Comparison of ENCODE assay signal across 21 mouse cellular contexts in the genomic region with DNA sequence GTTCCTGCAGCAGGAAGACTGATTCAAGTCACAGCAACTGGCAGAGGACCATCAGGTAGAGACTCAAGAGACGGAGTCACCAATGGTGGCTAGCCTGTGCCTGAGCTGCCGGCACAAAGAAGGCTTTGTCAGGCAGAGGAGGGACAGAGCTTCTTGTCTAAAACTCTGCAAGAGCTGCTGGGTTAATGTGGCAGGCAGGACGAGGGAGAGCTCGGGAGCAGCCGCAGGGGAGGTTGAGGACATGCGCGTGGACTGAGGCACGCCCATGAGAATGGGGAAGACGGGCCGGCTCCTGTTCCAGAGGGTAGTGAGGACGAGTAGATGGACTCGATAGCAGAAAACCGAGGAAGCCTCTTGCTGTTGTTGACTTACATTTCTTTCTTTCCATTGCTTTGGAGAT. TPM values are rescaled to one million over a fixed set of nuclear protein-coding genes. Genes with fewer than 3 reads are reported as not detected.
DNase-seq lines count a peak whose midpoint lies in the region; ATAC-seq and TF ChIP-seq lines count a peak whose summit lies in the region.
"Had no signal": no experiment of that assay in that cellular context is flagged by ENCODE, and none has a peak within 500 bp of the region (broad histone marks: within the 10 kb centered on the region; RNA-seq: fewer than 3 reads in every experiment).

No protein-coding gene starts in this region.

- no peak for TF ChIP-seq CTCF in G1E (IDR thresholded peaks at IDR 0.05; ENCODE audit: low read depth, low read length)

- H3K4me1 ChIP-seq in forebrain, embryonic 10.5 days, result peaks cover 19% of the 10 kb centered on the region
- peaks cover 6% of the 10 kb centered on the region for H3K4me1 ChIP-seq in forebrain, embryonic 15.5 days
- peaks cover 29% of the 10 kb centered on the region for H3K4me1 ChIP-seq in liver, embryonic 11.5 days (replicated peaks; ENCODE audit: control insufficient read depth, insufficient read depth, low read length)
- H3K4me1 ChIP-seq in G1E (ENCODE audit: insufficient read depth, low read depth, low read length), result peaks cover 88% of the 10 kb centered on the region
- peaks cover 89% of the 10 kb centered on the region for H3K4me1 ChIP-seq in liver, embryonic 13.5 days (replicated peaks)
- H3K4me1 ChIP-seq: hindbrain, embryonic 12.5 days had no signal

- 52% methylated on average over 13 of the region's 13 CpGs for WGBS in forebrain, embryonic 10.5 days
- 52% methylated on average over 13 of the region's 13 CpGs for WGBS in forebrain, embryonic 15.5 days
- WGBS in liver, embryonic 11.5 days, result 73% methylated on average over 13 of the region's 13 CpGs
- 72% methylated on average over 13 of the region's 13 CpGs for WGBS in liver, embryonic 13.5 days (ENCODE audit: insufficient replicate concordance)

- H3K9me3 ChIP-seq in forebrain, embryonic 10.5 days, result no peaks in the 10 kb centered on the region
- H3K9me3 ChIP-seq in forebrain, embryonic 15.5 days, result no peaks in the 10 kb centered on the region
- H3K9me3 ChIP-seq in liver, embryonic 11.5 days (ENCODE audit: control insufficient read depth, low read length), result no peaks in the 10 kb centered on the region
- H3K9me3 ChIP-seq in G1E (replicated peaks), result no peaks in the 10 kb centered on the region
- H3K9me3 ChIP-seq in liver, embryonic 13.5 days (replicated peaks), result no peaks in the 10 kb centered on the region
- H3K9me3 ChIP-seq: heart, embryonic 12.5 days; hindbrain, embryonic 12.5 days had no signal

- no peak for ATAC-seq in forebrain, embryonic 15.5 days (replicated peaks)
- ATAC-seq in liver, embryonic 11.5 days (replicated peaks; ENCODE audit: low FRiP score), result no peak
- no peak for ATAC-seq in G1E (ENCODE audit: extremely low read depth, insufficient number of reproducible peaks, low FRiP score, poor library complexity, severe bottlenecking)
- no peak for ATAC-seq in liver, embryonic 13.5 days (ENCODE audit: low read depth)
- ATAC-seq: activated CD4-positive, CD25-positive, alpha-beta regulatory T cell, adult 4 months; CD4-positive, CD25-positive, alpha-beta regulatory T cell, adult 4 months; forebrain, embryonic 14.5 days; hindbrain, postnatal 0 days; Patski had no signal

- H3K27ac ChIP-seq in forebrain, embryonic 10.5 days, result 0 out of 2 replicates have a peak overlapping the region, but pooled peaks have one; percentile 48
- no peak overlapping the region for H3K27ac ChIP-seq in forebrain, embryonic 15.5 days (replicated peaks)
- no peak overlapping the region for H3K27ac ChIP-seq in liver, embryonic 11.5 days (ENCODE audit: low read depth, low read length)
- H3K27ac ChIP-seq in liver, embryonic 13.5 days, result peak overlapping the region; percentile 94
- H3K27ac ChIP-seq: hindbrain, embryonic 12.5 days; hindbrain, postnatal 0 days had no signal

- H3K4me2 ChIP-seq in forebrain, embryonic 15.5 days (replicated peaks), result no peak overlapping the region
- peak overlapping the region; percentile 37 for H3K4me2 ChIP-seq in liver, embryonic 11.5 days
- no peak overlapping the region for H3K4me2 ChIP-seq in liver, embryonic 13.5 days
- H3K4me2 ChIP-seq: heart, embryonic 12.5 days; hindbrain, embryonic 12.5 days had no signal

- no peak overlapping the region for H3K4me3 ChIP-seq in forebrain, embryonic 10.5 days
- no peak overlapping the region for H3K4me3 ChIP-seq in forebrain, embryonic 15.5 days
- no peak overlapping the region for H3K4me3 ChIP-seq in liver, embryonic 11.5 days (ENCODE audit: low read depth, low read length)
- peak overlapping the region; percentile 64; the same call in 1 of the 2 replicates for H3K4me3 ChIP-seq in G1E (ENCODE audit: low read depth, low read length)
- H3K4me3 ChIP-seq in liver, embryonic 13.5 days (replicated peaks), result no peak overlapping the region
- H3K4me3 ChIP-seq: heart, embryonic 12.5 days; hindbrain, embryonic 12.5 days had no signal

- H3K36me3 ChIP-seq in forebrain, embryonic 10.5 days (replicated peaks), result no peaks in the 10 kb centered on the region
- no peaks in the 10 kb centered on the region for H3K36me3 ChIP-seq in forebrain, embryonic 15.5 days
- H3K36me3 ChIP-seq in liver, embryonic 11.5 days (ENCODE audit: control insufficient read depth, insufficient read depth, low read length), result no peaks in the 10 kb centered on the region
- peaks cover 33% of the 10 kb centered on the region for H3K36me3 ChIP-seq in G1E (replicated peaks)
- H3K36me3 ChIP-seq in liver, embryonic 13.5 days, result peaks cover 4% of the 10 kb centered on the region; the same call in 1 of the 2 replicates
- H3K36me3 ChIP-seq: heart, embryonic 12.5 days; hindbrain, embryonic 12.5 days had no signal

- H3K9ac ChIP-seq in forebrain, embryonic 15.5 days (replicated peaks), result no peak overlapping the region
- H3K9ac ChIP-seq in liver, embryonic 11.5 days (ENCODE audit: low read depth, low read length), result no peak overlapping the region
- no peak overlapping the region for H3K9ac ChIP-seq in liver, embryonic 13.5 days
- H3K9ac ChIP-seq: heart, embryonic 12.5 days; hindbrain, embryonic 12.5 days had no signal

- H3K27me3 ChIP-seq in forebrain, embryonic 10.5 days (ENCODE audit: poor library complexity, severe bottlenecking), result no peaks in the 10 kb centered on the region; the same call in 1 of the 2 replicates
- H3K27me3 ChIP-seq in forebrain, embryonic 15.5 days, result no peaks in the 10 kb centered on the region
- H3K27me3 ChIP-seq in liver, embryonic 11.5 days (replicated peaks; ENCODE audit: control insufficient read depth, insufficient read depth, low read length), result no peaks in the 10 kb centered on the region
- H3K27me3 ChIP-seq in G1E (ENCODE audit: insufficient read depth, low read length), result no peaks in the 10 kb centered on the region
- H3K27me3 ChIP-seq in liver, embryonic 13.5 days, result no peaks in the 10 kb centered on the region
- H3K27me3 ChIP-seq: heart, embryonic 12.5 days; hindbrain, embryonic 12.5 days; Patski had no signal

- no peak for DNase-seq in forebrain, embryonic 10.5 days (ENCODE audit: extremely low spot score, low spot score)
- no peak for DNase-seq in liver, embryonic 11.5 days (ENCODE audit: low spot score)
- DNase-seq in liver (no peak), G1E (ENCODE audit: low spot score) (peak; percentile 15)
- DNase-seq in liver, embryonic 13.5 days, result no peak
- no peak for DNase-seq in right cerebral cortex, adult 2 months (ENCODE audit: low spot score in 2 of 2)
- DNase-seq: adrenal gland, postnatal 14 days; B cell, adult 2 months; cerebellum, adult 18-20 months; cerebellum, adult 9-11 months; cerebellum, postnatal 36 days; gastrocnemius, postnatal 36 days; heart, adult 18-20 months had no signal

RNA-seq across cellular contexts. Expression of gene Metap1d, which starts 5.5 kb away (rescaled TPM):
- 26.7 and 27.9 TPM in 2 replicates for polyA plus RNA-seq in forebrain, embryonic 10.5 days (2016; fragmentation: Nextera tagmentation; extraction: Ambion mirVana)
- 37.9 and 40.6 TPM in 2 replicates for polyA plus RNA-seq in forebrain, embryonic 15.5 days (2015; fragmentation: Nextera tagmentation; extraction: Ambion mirVana)
- 35.7 and 37.7 TPM in 2 replicates for polyA plus RNA-seq in liver, embryonic 11.5 days (2014; fragmentation: Nextera tagmentation; extraction: Ambion mirVana)
- total RNA-seq in G1E (2014; fragmentation: Nextera tagmentation) (95.8 and 104 TPM in 2 replicates), G1E (2017) (33.3 and 39.9 TPM in 2 replicates)
- 3.1 and 8.2 TPM in 2 replicates for polyA plus RNA-seq in G1E (2012)
- polyA plus RNA-seq in liver, embryonic 13.5 days (2015; fragmentation: Nextera tagmentation; extraction: Ambion mirVana), result 23.2 and 24.9 TPM in 2 replicates

Comparison
In these comparisons a context has a peak if more than half of its experiments do, and no peak if none do; other contexts are left out.
1. H3K27ac ChIP-seq: peak in forebrain, embryonic 10.5 days (single experiment) and liver, embryonic 13.5 days (single experiment); none in forebrain, embryonic 15.5 days (single experiment) and liver, embryonic 11.5 days (single experiment).